Mouse (Mus musculus) liver, embryonic 15.5 days (tissue): ENCODE measurements around the gene Plcg2. TPM values are rescaled to one million over a fixed set of nuclear protein-coding genes. Genes with fewer than 3 reads are reported as not detected.

Experiments
- microRNA-seq: library from miRNA; unstranded; fragments of <30 nt; microRNA quantifications from one replicate; pipeline ENCODE4, GENCODE M21; 2016
- polyA plus RNA-seq: library from polyadenylated mRNA; unstranded; fragments of >200 nt; fragmentation: Nextera tagmentation; extraction: Ambion mirVana; gene quantifications from 2 replicates; pipeline ENCODE4 v1.2.1, GENCODE M21; 2015

Gene Plcg2
- polyA plus RNA-seq, 1 experiment from 2014 or later = 8.2 TPM

Small RNA genes lying within 50 kb of the gene (microRNA-seq; reads per million reads assigned to microRNA genes)
- gene Gm27361 = not detected
- not detected for gene Mir7077
- gene Mir7078 = not detected

Other genes with a start within 250 kb of the Plcg2 start
- 11.5 and 15.7 TPM in 2 replicates for gene Cmip, start 241.2 kb upstream of the Plcg2 start, polyA plus RNA-seq
- 2.0 and 3.4 TPM in 2 replicates for gene Sdr42e1, start 175.4 kb downstream of the Plcg2 start, polyA plus RNA-seq
- 74.4 and 82.5 TPM in 2 replicates for gene Hsd17b2, start 203.6 kb downstream of the Plcg2 start, polyA plus RNA-seq